Comparison of ENCODE assay signal across 14 mouse cellular contexts in the genomic region with DNA sequence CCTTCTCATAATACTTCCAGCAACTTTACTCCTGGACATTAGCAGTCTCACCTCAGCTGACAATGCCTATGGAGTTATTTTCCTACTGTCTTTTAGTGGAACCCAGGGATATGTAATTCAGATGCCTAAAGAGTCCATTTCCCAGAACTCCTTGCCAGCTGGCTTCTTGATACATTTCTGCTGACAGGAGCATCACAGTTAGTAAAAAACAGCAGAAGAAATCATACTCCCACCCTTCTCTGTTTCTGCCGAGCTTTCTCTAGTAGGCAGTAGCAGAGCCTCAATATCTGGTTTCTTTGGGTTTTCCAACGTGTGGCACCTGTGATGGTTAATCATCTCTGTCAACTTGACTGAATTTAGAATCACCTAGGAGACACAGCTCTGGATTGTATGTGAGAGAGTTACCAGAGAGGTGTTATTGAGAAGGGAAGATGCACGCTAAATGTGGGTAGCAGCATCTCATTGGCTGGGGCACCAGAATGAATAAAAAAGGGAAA.
A peak's percentile ranks its signal among the peaks of the same experiment; 100 is the strongest.
DNase-seq lines count a peak whose midpoint lies in the region.
"Had no signal": no experiment of that assay in that cellular context is flagged by ENCODE, and none has a peak within 500 bp of the region (broad histone marks: within the 10 kb centered on the region; RNA-seq: fewer than 3 reads in every experiment).

No protein-coding gene starts in this region.

- DNase-seq in frontal cortex, adult 2 months (ENCODE audit: extremely low spot score in 1 of 2, low spot score in 1 of 2), result peak; percentile 10 to 37
- DNase-seq in frontal cortex, postnatal 14 days (ENCODE audit: low spot score in 2 of 2), result no peak
- peak; percentile 16 to 65 for DNase-seq in left cerebral cortex, postnatal 25 days (ENCODE audit: low spot score in 2 of 2)
- no peak for DNase-seq in left cerebral cortex, postnatal 10 days (ENCODE audit: extremely low spot score in 1 of 2, low spot score in 2 of 2)
- DNase-seq in brain, adult 2 months (ENCODE audit: low read depth, low spot score), result peak; percentile 61
- no peak for DNase-seq in gastrocnemius, adult 18-20 months (ENCODE audit: low spot score)
- DNase-seq: adrenal gland, adult 2 months; adrenal gland, postnatal 10 days; adrenal gland, postnatal 25 days; cerebellum, adult 11-12 months; cerebellum, adult 2 months; cerebellum, adult 9-10 months; cerebellum, postnatal 10 days; cerebellum, postnatal 25 days had no signal

- intact Hi-C loops in left cerebral cortex, postnatal 25 days (cut with DNase I), result no loop called here
- intact Hi-C loops in left cerebral cortex, postnatal 10 days (cut with DNase I), result no loop called here

Comparison
In these comparisons a context has a peak if more than half of its experiments do, and no peak if none do; other contexts are left out.
1. DNase-seq: peak in frontal cortex, adult 2 months (2 of 2), left cerebral cortex, postnatal 25 days (2 of 2) and brain, adult 2 months (single experiment); none in frontal cortex, postnatal 14 days (0 of 2), left cerebral cortex, postnatal 10 days (0 of 2) and gastrocnemius, adult 18-20 months (single experiment).